Mouse (Mus musculus) ovary, postnatal 10 days (tissue): ENCODE data around the gene Lpin1.
A peak's percentile ranks its signal among the peaks of the same experiment; 100 is the strongest.

Experiments
- DNase-seq: peaks from one replicate; pipeline ENCODE4 v3.0.0; 2022; ENCODE audit warnings: low spot score

The Lpin1 gene

DNA sequence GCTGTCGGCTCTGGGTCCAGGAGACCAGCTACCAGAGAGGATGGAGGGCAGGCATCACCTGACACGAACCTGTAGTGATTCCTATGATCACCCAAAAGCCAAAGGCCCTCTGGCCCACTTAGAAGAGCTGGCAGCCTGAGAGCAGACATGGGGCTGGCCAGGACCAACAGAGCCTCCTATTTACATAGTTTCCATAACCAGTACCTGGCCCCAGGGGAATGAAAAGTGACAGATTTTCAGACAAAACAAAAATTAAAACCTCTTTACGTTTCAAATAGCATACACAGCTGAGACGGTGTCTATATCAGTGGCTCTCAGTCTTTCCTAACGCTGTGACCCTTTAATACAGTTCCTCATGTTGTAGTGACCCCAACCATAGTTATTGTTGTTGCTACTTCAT, 83.9 kb downstream of the Lpin1 start:
- no peak for DNase-seq

DNA sequence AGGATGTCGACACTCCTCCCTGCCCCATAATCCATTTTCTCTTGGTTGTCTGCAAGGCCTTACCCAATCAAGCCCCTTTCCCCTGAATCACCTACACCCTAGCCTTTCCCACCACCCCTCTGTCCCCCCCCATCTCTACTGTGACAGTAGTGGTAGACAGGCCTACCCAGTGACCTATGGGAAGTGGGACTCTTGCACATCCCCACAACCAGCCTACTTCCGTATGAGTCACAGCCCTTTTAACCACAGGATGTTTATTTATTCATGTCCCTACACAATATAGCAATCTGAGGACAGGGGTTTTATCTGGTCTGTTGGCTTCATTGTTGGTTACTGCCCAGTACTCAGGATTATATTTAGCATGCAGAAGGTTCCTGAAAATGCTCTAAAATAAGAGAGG, 84.6 kb downstream of the Lpin1 start:
- DNase-seq: no peak

DNA sequence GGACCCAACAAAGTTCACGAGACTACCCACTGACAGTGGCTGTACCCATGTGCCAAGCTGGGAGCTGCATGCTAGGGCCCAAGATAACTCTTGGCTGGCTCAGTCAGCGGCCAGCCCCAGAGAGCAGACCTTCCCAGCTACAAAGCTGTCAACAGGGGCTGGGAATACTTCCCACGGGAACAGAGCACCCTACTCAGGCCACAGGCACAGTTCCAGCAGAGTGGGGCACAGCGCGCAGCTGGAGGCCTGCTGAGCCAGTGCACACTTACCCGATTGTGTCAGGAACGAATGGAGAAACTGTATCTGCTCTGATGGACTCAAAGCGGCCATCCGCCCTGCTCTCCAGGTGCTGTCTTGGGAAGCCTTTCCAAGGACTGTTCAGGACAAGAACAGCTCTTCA, 95.6 kb downstream of the Lpin1 start:
- DNase-seq: no peak

DNA sequence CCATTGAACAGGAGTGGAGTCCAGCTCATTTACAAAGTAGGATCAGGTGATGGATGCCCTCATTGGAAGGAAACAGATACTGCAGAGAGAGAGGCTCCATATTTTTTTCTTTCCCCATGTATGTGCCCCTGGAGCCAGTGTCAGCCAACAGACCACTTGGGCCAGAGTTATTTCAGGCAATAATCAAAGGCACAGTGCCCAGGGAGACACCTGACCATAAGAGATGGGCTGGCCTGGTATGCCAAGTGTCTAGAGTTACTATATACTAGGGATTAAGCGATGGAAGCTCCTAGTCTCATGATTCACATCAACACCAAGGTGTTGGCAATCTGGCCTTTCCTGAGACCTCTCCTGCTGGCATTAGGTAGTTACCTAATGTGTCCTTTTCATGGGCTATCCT, 97.8 kb downstream of the Lpin1 start:
- DNase-seq: no peak

DNA sequence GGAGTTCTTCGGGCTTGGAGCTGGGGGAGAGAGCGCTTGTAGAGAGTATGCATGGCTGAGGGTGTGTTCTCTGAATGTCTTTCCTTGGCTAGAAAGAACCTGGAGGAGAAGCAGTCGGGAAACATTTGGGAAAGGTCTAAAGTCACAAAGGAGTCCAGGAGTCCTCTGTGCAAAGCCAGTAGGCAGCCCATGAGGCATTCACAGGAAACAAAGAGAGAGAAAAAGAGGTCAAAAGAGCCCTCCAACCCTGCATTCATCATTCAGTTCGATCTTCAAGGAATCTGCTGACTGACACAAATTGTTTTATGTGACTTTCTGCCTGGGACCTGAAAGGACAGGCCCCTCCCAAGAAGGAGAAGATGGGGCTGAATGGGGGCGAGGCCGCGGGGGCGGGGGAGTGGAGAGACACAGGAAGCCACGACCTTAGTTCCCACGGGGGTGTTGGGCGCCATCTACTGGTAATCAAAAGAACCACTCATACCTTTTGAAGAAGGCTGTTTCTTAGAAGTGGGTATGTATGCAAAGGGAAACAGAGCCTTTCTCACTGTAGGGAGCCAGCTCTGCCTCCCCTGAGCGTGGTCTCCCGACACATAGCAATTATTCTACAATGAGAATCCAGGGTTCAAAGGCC, 101.5 kb downstream of the Lpin1 start:
- peak; percentile 25 for DNase-seq

DNA sequence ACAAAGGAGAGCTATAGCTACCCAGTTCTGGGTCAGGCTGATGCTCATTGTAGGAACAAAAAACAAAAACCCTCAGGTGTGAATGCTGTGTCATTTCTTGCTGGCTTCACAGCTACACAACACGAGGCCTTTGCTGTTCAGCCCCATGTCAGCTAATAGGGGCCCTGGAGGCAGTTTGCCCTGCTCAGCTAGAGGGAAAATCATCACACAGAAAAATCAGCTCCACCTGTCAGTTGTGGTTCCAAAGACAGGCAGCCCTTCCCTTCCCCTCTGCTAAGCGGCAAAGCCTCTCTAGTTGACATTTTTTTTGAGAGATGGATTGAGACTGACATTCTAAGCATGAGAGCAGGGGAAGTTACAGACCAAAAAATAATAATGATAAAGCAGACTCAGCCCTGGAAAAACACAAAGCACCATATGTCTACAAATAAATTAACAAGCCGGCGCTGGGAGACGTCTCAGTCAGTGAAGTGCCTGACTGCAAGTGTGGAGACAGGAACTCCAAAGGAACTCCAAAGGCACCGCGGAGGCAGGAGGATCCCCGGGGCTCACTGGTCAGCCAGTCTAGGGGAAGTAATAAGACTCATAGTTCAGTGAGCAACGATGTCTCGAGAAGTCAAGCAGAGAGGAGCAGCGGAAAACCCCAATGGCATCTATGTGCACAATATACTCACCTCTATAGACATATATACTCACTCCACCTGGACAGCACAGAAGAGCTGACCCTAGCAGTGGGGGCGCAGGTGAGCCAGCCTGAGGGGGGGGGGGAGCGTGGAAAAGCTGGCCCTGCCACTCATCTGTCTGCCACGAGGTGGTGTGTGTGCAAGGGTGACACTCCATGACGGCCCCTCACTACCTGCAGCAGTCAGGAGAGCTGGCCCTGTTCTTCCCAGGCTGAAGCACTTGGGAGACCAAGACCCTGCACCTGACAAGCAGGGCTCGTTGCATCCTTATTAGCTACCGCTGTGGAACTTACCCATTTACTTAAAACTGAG, 103.7 kb downstream of the Lpin1 start:
- DNase-seq: no peak

DNA sequence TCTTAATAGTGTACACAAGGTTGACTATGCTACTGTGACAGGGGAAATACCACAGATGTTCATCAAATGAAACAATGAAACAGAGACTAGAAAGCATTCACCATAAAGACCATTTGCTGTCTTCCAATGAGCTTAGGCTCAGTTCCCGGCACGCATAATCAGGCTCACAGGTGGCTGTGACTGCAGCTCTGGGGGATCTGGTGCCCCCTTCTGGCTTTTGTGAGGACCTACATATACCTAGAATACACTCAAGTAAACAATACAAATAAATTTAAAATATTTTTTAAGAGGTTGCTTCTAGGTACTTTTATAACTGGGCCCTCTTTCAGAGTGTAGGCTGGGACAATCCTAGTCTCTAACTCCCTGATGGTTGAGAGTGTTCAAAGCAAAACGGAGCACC, 106.5 kb downstream of the Lpin1 start:
- no peak for DNase-seq

DNA sequence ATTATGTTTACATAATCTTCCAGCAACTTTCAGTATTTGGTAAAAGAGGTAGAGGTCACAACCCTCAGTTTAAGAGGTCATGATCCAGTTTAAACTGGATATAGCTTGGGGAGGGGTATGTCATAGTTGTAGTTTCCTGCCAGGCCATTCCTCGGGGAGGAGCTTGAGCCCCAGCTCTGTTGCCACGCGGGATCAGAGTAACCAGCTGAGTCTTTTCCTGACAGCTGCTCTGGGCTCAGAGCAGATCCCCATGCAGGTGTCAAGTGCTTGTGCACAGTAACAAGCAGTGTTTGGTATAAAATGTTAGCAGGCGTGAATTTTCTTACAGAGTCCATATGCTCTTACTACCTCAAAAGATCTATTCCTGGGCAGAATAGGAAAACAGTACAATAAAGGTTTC, 112.8 kb downstream of the Lpin1 start:
- DNase-seq: no peak

DNA sequence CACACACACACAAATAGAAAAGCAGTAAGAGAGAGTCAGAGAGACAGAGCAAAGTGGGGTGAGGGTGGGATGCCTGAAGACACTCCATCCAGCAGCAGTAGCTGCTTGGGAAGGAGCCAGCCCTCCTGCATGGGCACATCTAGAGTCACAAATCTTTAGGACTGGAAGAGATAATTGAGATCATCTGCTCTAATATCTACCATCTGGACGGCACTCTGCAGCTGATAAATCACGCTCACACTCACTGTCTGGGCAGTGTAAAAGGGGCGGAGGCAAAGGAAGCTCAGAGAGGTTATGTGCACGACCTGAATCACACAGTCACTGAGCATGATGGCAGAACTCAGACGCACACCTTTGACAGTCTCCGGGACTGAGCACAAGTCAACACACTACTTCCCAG, 118.1 kb downstream of the Lpin1 start:
- DNase-seq: no peak

DNA sequence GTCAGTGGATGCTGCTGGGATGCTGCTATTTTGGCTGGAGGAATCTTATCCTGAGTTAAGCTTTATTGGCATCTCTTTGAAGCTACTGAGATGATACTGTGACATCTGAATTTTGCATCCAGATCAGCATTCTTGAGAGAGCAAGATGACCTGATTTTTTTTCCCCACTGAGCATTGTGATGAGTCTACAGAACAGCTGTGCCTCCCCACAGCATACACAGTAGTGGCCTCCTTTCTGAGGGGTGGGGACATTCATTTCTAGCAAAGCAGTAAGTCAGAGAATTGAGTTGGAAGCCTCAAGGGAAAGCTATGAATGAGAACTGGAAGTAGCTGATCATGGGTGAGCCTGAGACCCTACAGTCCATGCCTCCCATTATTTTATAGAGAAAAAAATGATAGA, 121.9 kb downstream of the Lpin1 start:
- no peak for DNase-seq

DNA sequence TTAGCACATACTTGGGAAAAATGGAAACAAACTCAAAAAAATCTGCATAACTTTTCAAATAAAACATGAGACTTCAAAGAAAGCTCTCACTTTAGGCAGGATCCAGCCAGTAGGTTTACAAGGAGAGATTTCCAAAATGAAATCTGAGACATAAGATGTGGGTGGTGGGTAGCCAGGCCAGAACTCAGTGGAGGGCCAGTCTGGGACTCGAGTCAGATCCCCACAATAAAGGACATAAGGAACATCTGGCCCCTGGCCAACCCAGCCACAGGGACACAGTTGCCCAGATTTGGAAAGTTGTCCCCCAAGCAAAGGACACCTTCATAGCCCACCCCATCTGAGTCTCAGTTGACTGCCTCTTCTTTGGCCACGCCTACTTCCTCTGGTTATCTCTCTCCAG, 123.3 kb downstream of the Lpin1 start:
- no peak for DNase-seq
